Mouse (Mus musculus): Measurements from ENCODE around the gene Klf6.

Gene Klf6

DNA sequence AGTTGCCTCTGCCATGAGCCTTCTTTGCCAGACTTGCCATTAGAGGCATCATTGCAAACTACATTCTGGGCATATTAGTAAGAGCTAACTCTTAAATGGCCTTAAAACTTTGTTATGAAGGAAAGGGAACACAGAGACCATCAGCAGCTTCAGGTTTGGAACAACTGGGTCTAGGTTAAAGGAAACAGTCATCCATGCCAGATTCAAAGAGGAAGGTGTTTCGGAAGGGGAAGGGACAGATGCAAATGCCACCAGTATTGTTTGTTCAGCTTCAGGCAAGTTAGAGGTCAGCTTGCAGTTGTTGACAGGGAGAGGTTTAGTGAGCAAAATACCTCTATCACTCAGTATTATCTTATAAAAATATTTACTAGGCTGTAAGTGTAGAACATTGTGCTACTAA lies 37.7 kb downstream of the Klf6 start:
- DNase-seq (ENCODE audit: low spot score in 2 of 2): no peak

DNA sequence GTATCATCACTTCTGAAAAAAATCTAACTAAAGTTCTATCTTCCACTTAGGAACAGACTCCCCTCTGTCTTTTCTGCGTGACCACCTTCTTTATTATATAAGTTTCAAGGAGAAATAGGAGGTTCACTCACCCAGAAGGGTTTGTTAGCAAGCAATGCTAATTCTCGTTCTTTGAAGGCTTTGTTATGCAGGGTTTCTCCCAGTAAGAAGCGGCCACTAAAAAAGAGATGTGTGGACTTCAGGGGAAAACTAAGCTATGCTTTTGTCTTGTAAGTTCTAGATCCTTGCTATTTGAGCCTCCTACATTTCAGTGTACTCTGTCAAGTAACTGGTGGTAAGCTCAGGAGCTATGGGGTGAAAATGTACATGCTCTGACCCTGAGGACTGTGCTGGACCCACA lies 38.4 kb downstream of the Klf6 start:
- no peak for DNase-seq (ENCODE audit: low spot score in 2 of 2)

DNA sequence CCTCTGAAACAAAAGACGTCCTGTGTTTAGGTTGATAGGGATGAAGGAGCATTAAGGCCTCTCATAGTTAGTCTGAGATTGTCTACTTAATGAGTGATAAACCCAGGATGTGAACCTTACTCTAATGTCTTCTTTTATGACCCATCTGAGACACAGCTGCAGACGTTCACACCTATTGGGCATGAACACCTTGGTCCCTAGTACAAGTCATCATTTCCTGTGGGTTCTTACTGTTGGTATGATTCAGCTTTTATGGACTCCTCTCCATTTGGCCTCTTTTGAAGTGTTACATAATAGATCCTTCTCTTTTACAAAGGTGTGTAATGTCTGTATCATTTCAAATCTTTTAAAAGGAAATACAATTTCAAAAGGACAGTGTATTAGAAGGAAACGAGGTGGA lies 51.9 kb downstream of the Klf6 start:
- no peak for DNase-seq (ENCODE audit: low spot score in 2 of 2)

DNA sequence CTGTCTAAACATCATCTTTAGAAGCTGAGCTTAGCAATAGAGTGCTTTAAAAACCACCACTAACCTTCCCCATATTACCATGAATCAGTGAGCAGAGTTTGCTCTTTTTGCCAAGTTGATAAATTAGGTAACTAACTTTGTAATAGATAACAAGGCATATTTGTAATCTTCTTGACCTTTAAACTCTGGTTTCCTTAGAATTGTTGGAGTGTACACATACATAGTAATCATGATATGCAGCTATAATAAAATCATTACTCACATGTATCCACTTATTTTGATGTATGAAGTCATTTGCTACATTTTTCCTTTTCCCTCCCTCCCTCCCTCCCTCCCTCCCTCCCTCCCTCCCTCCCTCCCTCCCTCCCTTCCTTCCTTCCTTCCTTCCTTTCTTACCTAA lies 56.1 kb downstream of the Klf6 start:
- no peak for DNase-seq (ENCODE audit: low spot score in 2 of 2)

DNA sequence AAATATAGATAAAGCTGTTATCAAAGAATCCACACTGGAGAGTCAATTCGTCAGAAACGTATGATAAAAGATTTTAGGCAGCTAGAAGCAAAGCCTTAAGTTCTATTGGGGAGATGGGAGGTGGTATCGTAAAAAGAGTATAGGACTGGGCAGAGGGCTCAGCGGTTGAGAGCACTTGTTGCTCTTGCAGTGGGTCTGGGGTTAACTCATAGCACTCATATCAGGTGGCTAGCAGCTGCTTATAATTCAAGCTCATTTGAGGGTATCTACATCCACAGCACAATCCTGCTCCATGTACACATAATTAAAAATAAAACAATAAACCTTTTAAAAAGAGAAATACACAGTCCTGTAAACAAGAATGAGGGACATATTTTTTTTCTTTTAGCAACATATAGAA lies 58.7 kb downstream of the Klf6 start:
- DNase-seq (ENCODE audit: low spot score in 2 of 2): no peak

All from natural killer cell, adult 2 months (primary cell).